Mouse (Mus musculus) adipocyte (in vitro differentiated cells): Measurements from ENCODE around the gene Bach2.

ENCODE experiments used
- DNase-seq: peaks from one replicate; pipeline ENCODE4 v3.0.0-alpha.2; 2016; ENCODE audit warnings: low spot score

The Bach2 gene

DNA sequence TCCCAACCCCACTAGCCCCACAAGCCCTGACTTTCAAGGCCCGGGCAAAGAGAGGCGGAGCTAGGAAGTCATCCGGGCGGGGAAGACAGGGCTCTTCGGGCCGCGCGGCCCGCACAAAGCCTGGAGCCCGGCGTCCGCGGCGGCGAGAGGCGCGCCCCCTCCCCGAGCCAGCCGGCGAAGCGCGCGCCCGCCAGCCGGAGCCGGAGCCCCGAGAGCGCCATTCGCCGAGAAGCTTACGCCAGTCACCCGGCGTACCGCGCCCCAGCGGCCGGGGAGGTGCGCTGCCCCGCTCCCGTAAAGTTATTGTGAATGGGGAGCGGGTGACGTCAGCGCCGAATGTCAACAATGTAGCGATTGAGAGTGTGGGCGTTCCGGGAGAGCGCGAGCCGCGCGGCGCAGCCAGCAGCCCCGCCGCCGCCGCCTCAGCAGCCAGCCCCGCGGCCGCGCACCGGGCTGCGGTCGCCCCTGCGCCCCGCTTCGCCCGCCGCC lies at the start of gene Bach2:
Bach2 (plus strand) TSS at position 439 of the 489 bp plus-strand sequence.
- peak; percentile 50 for DNase-seq

GRCm38 (mm10) chr4:32189416-32190036 lies 49.1 kb upstream of the Bach2 start:
- DNase-seq: no peak

GRCm38 (mm10) chr4:32190506-32190905 lies 48.1 kb upstream of the Bach2 start:
- no peak for DNase-seq

GRCm38 (mm10) chr4:32195945-32196921 lies 42.4 kb upstream of the Bach2 start:
- DNase-seq: peak; percentile 30

DNA sequence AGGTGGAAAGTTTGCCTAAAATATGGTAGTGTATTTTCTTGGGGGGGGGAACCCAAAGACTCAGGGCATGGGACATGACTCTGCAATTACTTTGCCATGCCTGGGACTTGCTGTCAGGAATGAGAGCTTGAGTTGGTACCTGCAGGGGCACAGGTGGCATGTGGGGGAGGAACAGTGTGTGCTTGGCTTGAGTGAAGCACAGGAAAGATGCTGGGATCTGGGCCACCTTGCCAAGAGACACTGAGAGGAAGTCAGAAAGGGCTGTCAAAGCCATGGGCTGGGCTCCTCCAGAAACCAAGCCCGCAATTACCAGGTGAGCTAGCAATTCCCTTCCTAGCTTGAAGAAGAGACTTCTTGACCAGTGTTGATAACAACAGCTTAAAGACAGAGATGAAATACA lies 40.6 kb upstream of the Bach2 start:
- DNase-seq: no peak

DNA sequence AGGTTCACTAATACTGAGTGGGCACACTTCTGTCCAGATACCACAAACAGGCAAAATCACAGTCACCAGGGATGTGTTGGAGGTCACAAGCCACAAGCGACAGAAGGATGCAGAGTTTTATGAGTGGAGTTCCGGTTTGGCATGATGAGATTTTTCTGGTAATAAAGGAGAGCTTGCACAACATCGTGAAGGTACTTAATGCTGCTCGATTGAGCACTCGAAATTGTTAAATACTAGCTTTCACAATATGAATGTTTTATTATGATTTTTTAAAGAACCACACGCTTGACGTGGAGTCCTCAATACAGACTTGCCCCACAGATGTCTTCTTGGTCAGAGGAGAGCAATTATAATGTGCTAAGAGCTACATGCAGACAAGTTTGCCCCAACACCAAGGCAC lies 40.0 kb upstream of the Bach2 start:
- no peak for DNase-seq

GRCm38 (mm10) chr4:32199156-32199555 lies 39.4 kb upstream of the Bach2 start:
- DNase-seq: no peak

DNA sequence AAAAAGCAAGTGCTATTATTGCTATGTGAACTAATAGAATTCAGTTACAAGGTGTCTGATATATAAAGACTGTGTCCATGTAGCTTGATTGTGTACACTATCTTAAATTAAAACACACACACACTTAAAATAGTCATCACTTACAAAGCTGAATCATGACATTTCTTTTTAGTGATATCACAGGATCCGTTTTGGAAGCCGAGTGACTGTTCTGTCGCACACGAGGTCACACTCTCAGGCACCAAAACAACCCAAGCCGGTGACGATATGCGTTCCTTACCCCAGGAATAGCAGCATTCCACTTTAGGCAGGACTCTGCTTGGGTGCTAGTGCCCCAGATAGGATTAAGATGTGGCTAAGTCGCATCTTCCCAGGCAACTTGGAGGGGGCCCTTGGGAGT lies 37.5 kb upstream of the Bach2 start:
- DNase-seq: no peak

GRCm38 (mm10) chr4:32202362-32202761 lies 36.2 kb upstream of the Bach2 start:
- no peak for DNase-seq

DNA sequence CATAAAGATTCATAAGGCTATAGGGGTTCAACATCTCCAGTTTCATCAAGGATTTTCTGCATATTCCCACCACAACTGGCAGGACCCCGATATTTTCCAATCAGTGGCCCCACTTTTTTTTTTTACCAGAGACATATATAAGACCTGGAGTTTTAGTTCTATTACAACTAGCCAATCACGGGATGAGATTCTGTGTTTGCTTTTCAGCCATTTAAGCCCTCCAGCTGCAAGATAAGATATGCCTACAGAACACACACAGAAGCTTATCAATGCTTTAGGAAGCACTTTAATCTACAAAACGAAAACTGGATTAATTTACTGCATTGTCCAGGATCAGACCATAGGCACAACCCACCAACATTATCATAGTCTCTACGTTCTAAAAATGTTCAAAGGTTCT lies 33.8 kb upstream of the Bach2 start:
- no peak for DNase-seq

DNA sequence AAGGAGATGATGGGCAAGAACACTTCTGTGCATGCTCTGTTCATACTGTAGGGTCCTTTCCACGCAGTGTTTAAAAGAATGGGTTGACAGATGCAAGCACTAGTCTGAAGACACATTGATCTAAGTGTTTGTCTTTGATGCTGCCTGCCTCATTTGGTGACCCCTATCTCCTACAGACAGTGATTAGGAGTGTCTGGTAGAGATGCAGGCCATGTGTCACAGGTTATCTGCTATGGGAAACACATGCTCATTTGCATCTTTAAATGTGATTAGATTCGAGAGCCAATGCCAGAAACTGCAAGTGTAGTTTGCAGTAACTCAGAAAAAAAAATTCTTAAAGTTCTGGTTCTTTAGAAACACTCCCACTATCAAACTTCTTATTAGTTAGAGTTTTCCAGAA lies 32.8 kb upstream of the Bach2 start:
- no peak for DNase-seq

DNA sequence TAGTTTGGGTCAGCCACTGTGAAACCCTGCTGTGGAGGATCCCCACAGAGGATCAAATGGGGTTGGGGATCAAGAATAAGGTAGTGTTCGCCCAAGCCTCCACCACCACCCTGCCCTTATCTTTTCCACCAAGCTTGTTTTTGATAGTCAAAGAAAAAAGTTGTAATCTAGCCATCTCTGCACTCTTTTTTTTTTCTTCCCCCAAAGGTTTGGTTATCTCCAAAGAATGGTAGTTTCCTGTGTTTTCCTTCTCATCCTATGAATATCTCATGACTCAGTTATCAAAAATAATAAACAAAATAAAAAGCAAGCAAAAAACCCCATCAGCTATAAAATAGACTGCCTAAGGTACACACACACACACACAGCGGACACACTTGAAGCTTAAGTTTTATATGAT lies 28.6 kb upstream of the Bach2 start:
- DNase-seq: no peak

DNA sequence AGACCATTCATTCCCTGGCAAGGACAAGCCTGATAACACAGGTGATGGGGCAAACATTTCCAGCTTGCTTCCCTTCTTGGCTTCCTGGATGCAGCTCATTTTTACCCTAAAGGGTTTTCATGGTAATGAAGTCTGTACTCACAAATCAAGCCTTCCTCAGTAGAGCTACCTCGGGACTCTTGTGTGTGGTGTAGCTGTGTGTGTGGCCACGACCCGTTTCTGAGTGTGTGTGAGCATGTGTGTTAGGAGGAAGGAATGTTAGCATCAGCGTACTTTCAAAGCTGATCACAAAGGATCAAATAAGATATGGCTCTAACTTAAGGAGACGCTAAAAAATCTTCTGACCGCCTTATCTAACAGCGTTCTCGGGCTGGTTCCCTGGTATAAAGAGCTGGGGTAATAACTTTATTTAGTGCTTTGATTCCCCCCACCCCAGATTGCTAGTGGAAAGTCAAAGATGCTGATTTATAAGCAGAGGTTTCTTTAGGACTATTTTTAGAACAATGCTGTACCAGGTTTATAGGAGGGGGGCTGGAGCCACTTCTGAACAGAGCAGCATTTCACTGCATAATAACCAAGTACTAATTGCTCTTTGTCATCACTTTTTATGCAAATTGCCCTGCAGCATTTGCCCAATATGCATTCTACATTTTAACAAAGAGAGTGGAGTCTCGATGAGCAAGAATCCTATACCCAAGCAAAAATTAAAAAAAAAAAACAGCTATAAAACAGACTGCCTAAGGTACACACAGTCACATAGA lies 28.0 kb upstream of the Bach2 start:
- no peak for DNase-seq

GRCm38 (mm10) chr4:32212593-32212992 lies 26.0 kb upstream of the Bach2 start:
- no peak for DNase-seq

GRCm38 (mm10) chr4:32216466-32216865 lies 22.1 kb upstream of the Bach2 start:
- no peak for DNase-seq

GRCm38 (mm10) chr4:32217016-32217415 lies 21.6 kb upstream of the Bach2 start:
- DNase-seq: no peak

DNA sequence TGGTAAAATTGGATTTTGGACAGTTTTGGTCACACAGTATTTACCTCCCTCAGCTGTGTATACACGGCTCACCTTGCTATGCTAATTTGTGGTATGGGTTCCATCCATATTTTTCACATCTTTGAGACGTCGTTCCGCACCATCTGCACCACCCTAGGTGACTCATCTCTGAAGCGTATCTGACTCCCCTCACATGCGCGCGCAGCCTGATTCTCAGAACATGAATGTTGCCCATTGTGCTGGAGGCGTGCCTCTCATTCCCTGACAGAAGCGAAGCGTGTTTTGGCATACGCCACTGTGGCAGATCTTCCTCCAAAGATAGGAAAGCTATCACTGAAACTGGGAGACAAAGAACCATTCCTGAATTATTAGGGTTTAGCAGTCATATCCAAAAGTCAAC lies 21.0 kb upstream of the Bach2 start:
- no peak for DNase-seq

- no peak for DNase-seq
Measured at GRCm38 (mm10) chr4:32218371-32218770, 20.2 kb upstream of the Bach2 start.

GRCm38 (mm10) chr4:32219428-32220128 lies 19.0 kb upstream of the Bach2 start:
- no peak for DNase-seq

GRCm38 (mm10) chr4:32220129-32220491 lies 18.5 kb upstream of the Bach2 start:
- DNase-seq: no peak

DNA sequence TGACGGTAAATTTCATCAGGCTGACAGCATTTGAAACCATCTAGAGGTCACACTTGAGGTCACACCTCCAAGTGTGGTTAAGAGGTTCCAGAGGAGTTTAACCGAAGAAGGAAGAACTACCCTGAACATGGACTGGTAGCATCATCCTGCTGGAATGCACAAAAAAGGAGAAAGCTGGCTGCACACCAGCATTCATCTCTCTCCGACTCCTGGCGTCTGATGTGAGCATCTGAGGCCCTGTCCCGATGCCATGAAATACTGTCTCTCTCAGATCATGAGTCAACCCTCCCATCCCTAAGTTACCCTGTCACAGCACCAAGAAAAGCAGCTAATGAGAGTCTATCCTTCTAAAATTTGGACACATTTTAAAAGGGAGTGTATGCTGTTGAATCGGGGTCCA lies 17.6 kb upstream of the Bach2 start:
- no peak for DNase-seq

DNA sequence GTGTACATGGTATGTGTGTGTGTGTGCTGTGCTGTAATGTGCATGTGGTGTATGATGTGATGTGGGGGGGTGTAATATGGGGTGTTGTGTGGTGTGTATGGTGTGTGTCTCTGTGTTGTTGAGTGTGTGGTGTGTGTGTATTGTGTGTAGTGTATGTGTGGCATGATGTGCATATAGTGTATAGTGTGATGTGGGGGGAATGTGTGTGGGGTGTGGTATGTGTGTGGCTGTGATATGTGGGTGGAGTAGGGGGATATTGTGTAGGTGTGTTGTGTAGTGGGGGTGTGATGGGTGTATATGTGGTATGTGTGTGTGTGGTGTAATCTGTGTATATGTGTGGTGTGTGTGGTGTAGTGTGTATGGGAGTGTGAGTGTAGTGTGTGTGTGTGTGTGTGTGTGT lies 15.0 kb upstream of the Bach2 start:
- DNase-seq: no peak
